Mouse (Mus musculus): ENCODE measurements around the gene Cdx4. TPM values are rescaled to one million over a fixed set of nuclear protein-coding genes. Genes with fewer than 3 reads are reported as not detected.

Cdx4 gene
- not detected for total RNA-seq (2021)
- long read RNA-seq, experiment 1, result 0 reads
- long read RNA-seq, experiment 2, result 0 reads

- DNase-seq (ENCODE audit: low spot score in 2 of 2), result no peak
These were observed at the start of gene Cdx4 for GRCm38 (mm10) chrX:103321146-103321545. Gene Cdx4, plus strand, starts transcription at chrX:103321398.

DNA sequence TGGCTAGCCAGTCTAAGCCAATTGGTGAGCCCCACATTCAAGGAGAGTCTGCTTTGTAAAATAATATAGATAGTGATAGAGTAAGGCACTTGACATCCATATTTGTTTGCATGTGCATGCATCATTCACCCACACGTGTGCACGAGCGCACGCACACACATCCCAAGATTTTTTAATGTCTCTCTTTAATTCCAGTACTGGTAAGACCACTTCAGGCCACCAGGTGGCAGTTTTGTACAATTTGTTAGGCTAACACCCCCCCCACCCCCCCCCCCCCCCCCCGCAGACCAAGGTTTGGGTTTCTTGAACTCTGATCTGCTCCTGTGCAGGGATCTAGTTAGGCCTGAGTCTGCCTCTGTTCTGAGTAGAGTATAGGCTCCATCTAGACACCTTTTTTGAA, 46.9 kb upstream of the Cdx4 start:
- peak in 1 of 2 experiments; percentile 18 for DNase-seq (ENCODE audit: low spot score in 2 of 2)

DNA sequence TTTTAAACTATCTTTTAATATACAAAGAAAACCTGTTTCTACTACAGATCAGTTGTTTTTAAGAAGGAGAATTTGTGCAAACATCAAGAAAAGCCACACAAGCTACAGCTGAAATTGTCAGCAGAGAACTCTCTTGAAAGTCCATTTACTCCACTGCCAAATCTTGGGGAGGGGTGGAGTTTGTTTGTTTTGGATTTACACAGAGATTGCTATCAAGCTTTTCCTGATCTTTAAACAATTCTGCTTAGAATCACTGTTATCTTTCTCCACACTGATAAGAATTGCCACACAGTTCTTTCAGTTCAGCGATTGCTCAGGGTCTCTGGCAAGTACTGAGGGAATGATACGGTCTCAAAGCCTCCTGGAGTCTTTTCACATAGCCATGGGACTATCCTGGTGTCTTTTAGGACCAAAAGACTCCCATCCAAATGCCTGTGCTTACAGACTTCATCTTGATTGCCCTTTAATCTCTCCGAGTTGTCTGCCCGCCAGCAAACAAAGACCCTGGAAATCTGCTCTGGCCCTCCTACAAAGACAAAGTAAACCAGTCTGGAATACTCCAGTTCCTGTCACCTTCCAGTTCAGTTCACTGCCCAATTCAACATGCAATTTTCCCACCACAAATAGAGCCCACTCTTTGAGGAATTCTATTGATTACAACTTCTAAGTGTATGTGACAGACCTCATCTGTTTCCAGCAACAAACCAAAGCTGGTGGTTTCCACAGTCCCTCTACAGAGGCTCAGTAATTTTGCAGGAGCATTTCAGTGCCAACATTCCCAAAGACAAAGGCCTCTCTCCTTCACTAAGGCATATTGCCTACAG, 34.1 kb upstream of the Cdx4 start:
- DNase-seq (ENCODE audit: low spot score in 2 of 2), result no peak

GRCm38 (mm10) chrX:103287846-103288377, 33.3 kb upstream of the Cdx4 start:
- DNase-seq (ENCODE audit: low spot score in 2 of 2), result no peak

DNA sequence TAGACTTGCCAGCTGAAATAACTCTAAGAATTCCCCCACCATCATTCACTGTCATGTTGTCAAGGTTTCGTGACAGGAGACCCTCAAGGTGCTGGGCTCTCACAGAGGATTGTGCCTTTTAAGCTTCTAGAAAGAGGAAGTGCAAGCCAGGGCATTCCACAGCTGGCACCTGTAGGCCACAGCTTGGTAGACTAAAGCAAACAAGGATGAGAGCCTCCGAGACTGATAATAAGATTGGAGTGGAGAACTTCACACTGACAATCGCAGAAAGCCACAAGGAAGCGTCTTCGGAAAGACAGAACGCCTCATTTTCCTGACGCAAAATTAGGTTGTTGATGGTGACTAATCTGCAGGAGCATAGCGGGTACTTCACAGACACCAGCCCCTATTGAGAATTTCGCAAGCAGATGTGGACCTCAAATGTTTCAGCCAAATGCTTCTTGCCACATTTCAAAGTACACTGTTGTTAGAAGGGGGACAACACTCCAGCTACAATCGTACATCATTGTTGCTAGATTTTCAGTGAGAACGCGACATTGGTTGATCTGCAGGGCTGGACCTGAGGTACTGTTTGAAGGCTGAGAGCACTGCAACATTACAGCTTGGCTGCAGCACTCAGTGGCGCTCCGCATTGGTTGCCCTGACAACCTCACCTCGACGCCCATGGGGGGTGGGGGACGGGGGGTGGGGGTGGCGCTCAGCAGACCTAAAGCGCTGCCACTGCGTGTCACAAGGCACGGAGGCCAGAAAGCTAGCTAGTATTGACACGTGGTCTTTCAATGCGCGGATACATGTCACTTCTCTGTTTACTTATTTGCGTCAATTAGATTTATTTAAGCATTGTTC, 32.5 kb upstream of the Cdx4 start:
- DNase-seq (ENCODE audit: low spot score in 2 of 2), result no peak

GRCm38 (mm10) chrX:103298937-103299336, 22.3 kb upstream of the Cdx4 start:
- DNase-seq (ENCODE audit: low spot score in 2 of 2), result no peak

DNA sequence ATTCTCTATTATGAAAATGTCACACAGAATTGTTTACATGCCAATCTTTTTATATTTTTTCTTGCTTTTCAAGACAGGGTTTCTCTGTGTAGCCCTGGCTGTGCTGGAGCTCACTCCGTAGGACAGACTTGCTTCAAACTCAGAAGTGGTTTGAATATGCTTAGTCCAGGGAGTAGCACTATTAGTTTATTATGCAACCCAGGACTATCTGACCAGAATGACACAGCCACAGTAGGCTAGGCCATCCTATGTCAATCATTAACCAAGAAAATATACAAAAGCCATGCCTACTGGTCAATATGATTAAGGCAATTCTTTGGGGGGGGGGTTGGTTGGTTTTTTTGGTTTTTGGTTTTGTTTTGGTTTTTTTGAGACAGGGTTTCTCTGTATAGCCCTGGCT, 12.9 kb upstream of the Cdx4 start:
- no peak for DNase-seq (ENCODE audit: low spot score in 2 of 2)

DNA sequence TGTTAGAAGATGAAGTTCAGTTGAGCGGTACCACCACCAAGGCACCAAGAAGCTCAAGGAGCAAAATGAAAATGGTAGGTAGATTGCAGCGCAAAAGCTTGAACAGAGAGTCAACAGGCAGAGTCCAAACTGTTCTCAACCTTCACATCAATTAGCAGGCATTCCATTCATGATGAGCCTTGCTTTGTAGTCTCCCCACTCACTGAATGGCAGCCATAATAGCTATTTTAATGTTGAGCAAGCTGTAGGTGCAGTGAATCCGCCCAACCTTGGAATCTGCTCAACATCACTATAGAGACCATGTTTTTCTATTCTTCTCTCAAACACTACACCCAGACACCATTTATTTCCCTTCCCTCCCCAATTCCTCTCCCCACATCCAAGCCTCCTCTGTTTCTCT, 9.5 kb upstream of the Cdx4 start:
- DNase-seq (ENCODE audit: low spot score in 2 of 2), result no peak

DNA sequence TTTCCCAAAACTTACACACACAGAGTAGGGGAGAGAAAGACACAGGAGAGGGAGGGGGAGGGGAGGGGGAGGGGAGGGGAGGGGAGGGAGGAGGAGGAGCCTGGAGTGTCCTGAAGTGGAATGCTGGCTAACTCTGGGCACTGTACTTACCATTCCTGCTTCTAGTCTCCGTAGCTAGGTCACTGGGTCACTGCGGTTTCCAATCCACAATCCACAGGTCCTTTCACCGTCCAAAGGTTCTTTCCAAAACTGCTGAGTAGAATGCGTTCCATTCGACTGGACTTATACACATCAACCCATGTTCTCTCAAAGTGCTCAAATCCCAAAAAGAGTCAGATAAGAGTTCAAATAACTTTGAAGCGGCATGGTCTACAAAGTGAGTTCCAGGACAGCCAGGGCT, 7.1 kb upstream of the Cdx4 start:
- DNase-seq (ENCODE audit: low spot score in 2 of 2), result no peak

GRCm38 (mm10) chrX:103325900-103326299, 4.7 kb downstream of the Cdx4 start:
- DNase-seq (ENCODE audit: low spot score in 2 of 2), result no peak

DNA sequence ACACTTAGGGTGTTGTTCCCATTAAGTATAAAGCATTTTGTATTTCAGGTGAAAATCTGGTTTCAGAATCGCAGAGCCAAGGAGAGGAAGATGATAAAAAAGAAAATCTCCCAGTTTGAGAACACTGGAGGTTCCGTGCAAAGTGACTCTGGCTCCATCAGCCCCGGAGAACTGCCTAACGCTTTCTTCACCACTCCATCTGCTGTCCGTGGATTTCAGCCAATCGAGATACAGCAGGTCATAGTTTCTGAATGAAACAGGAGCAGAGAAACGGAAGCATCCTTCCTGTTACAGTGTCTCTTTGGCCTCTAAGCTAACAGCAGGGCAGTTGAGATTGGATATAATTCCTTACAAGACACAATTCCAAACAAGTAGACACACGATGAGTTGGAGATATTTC, 8.2 kb downstream of the Cdx4 start:
- no peak for DNase-seq (ENCODE audit: low spot score in 2 of 2)

- no peak for DNase-seq (ENCODE audit: low spot score in 2 of 2)
These were observed 10.1 kb downstream of the Cdx4 start for GRCm38 (mm10) chrX:103331125-103331858.

DNA sequence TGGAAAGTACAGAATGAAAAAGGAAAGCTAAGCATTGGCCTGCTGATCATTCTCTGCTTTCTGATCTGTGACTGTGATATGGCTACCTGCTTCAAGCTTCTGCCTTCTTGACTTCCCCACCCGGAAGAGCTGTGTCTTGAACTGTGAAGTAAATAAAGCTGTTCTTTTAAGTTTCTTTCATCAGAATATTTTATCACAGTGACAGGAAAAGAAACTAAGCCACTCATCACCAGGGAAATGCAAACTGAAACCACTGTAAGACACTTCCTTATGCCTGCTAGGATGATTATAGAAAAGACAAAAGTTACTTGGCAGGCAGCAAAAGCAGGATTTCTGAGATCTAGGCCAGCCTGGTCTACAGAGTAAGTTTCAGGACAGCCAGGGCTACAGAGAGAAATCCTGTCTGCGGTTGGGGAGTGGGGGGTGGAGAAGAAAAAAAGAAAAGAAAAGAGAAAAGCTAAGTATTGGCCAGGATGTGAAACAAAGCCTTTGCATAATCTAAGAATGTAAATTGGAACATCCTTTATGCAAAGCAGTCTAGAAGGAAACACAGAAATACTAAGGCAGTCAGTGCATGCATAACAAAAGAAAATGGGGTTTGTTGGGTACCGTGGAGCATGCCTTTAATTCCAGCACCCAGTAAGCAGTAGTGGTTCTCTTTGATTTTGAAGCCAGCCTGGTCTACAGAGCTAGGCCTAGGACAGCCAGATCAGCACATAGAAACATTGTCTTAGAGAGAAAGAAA, 20.3 kb downstream of the Cdx4 start:
- no peak for DNase-seq (ENCODE audit: low spot score in 2 of 2)

GRCm38 (mm10) chrX:103355784-103356183, 34.6 kb downstream of the Cdx4 start:
- DNase-seq (ENCODE audit: low spot score in 2 of 2), result no peak

DNA sequence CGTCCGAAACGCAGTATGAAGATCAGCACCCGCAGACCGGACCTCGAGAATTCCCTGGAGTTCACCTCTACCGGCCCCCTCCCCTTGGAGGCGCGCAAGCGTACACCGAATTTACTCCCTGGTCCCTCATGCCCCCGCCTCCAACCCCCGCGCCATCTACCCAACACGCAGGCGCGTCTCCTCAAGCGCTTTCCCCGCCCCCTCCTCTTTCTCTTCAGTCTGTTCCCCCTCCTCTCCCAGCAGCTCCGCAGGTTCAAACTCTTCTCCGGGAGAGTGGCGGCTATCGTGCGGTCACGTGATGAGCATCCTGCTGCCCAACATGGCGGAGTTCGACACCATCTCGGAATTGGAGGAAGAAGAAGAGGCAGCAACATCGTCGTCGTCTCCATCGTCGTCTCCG, 35.1 kb downstream of the Cdx4 start, which contains the start of gene Chic1:
Chic1 (plus strand) TSS at position 190 of the 400 bp plus-strand sequence.
- peak; percentile 48 to 54 for DNase-seq (ENCODE audit: low spot score in 2 of 2)

- peak in 1 of 2 experiments; percentile 21 for DNase-seq (ENCODE audit: low spot score in 2 of 2)
These were observed 35.6 kb downstream of the Cdx4 start for GRCm38 (mm10) chrX:103356761-103357236.

DNA sequence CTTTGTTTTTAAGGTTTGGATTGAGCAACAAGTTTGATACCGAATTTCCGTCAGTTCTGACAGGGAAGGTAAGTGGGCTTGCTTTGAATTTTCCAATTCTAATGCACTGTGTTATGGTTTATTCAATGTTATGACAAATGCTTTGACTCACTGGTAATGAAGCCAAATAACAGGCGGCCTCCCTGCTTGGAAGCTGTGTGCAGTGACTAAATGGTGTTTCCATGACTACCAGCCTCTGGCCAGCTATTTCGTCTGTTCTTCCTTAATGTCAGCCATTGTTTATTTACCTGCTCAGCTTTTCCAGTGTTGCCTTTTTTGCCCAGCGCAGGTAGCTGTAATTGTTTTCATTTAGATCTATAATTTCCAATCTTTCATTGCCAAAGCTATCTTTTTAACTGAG, 45.0 kb downstream of the Cdx4 start:
- DNase-seq (ENCODE audit: low spot score in 2 of 2), result no peak

GRCm38 (mm10) chrX:103368650-103369049, 47.5 kb downstream of the Cdx4 start:
- DNase-seq (ENCODE audit: low spot score in 2 of 2), result no peak

DNA sequence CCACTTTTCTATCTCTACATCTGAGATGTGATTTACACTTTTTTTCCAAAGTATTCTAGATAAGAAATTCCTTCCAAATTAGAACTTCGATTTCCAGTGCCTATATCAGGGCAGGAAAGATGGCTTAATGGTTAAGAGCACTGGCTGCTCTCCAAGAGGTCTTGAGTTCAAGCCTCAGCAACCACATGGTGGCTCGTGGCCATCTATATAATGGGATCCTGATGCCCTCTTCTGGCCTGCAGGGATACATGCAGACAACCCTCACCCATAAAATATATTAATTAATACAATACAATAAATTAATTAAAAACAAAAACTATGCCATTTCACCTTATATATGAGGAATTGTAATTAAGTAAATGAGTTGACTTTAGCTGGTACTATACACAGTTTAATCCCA, 50.0 kb downstream of the Cdx4 start:
- DNase-seq (ENCODE audit: low spot score in 2 of 2), result no peak

DNA sequence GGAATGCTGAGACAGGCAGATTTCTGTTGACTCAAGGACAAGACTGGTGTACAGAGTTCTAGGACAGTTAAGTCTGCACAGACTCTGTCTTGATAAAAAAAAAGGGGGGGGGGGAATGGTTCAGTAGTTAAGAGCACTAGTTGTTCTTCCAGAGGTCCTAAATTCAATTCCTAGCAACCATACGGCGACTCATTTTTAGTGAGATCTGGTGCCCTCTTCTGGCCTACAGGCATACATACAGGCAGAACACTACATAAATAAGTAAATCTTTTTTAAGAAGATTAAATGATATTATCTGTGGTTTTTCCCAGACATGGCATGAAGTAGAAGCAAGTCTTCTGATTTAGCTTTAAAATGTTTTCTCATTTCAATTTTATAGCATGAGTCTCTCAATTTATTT, 50.4 kb downstream of the Cdx4 start:
- DNase-seq (ENCODE audit: low spot score in 2 of 2), result no peak

Data from adrenal gland, adult 18-20 months (tissue).